Mouse (Mus musculus) erythroblast, embryonic 14.5 days (primary cell): ENCODE data around the gene Vav3. TPM values are rescaled to one million over a fixed set of nuclear protein-coding genes. Genes with fewer than 3 reads are reported as not detected.

Experiments used
- H3K27me3 ChIP-seq: 2 replicates; pipeline ENCODE4 v1.6.1; 2012; ENCODE audit warnings: inconsistent platforms; ENCODE audit not compliant: control insufficient read depth
- H3K36me3 ChIP-seq: 2 replicates; pipeline ENCODE4 v1.6.1; 2012; ENCODE audit warnings: mild to moderate bottlenecking, inconsistent platforms; ENCODE audit not compliant: control insufficient read depth
- H3K4me1 ChIP-seq: 2 replicates; pipeline ENCODE4 v1.6.1; 2012; ENCODE audit warnings: inconsistent platforms; ENCODE audit not compliant: control insufficient read depth
- H3K4me3 ChIP-seq: replicated peaks from 2 replicates; pipeline ENCODE3; 2012; ENCODE audit warnings: moderate library complexity, mild to moderate bottlenecking, inconsistent platforms
- H3K9me3 ChIP-seq: 2 replicates; pipeline ENCODE4 v1.6.1; 2012; ENCODE audit warnings: low read length, inconsistent platforms, mixed read lengths; ENCODE audit not compliant: control insufficient read depth
- GATA1 ChIP-seq: IDR thresholded peaks from 2 replicates; pipeline ENCODE4 v1.6.1; 2012; ENCODE audit warnings: low read length, inconsistent platforms, mixed read lengths
- TAL1 ChIP-seq: IDR thresholded peaks from 3 replicates; pipeline ENCODE4 v1.6.1; 2012; ENCODE audit warnings: low read length, inconsistent platforms, mixed read lengths
- polyA plus RNA-seq: library from polyadenylated mRNA; stranded (reverse); fragments of >175 nt; gene quantifications from 2 replicates; pipeline ENCODE4 v1.2.3, GENCODE M21; 2012

The Vav3 gene
- polyA plus RNA-seq, 1 experiment, result not detected

DNA sequence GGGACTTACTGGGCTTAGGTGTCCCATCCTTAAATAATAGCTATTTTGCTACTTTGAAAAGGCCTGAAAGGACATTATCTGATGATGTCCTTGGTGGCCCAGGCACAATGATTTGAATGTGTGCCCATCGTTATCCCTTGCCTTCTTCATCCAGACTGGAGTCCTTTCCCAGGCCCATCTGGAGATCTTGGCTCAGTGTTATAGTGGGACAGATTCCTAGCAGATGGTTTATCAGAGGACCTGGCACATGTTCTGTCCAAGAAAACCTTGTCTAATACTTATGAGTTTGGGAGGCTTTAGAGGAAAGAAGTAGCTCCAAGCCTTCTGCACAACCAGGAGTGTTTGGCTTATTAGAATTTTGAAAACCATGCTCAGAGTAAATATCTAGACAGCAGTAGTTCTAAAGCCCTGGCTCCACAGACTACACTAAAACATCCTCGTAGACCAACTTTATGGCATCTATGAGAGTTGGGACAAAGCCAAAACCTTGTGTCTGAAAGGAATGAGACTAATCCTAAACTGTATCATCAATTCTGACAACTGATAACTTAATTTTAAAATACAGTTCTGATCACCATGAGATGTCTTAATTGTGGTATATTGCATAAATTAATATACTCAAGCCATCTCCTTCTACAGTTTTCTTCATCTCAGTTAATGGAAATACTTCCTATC is 367.5 kb downstream of the Vav3 start:
- no peaks in the 10 kb centered on the region for H3K27me3 ChIP-seq
- H3K4me3 ChIP-seq, result no peak overlapping the region
- H3K4me1 ChIP-seq, result no peaks in the 10 kb centered on the region
- no peaks in the 10 kb centered on the region for H3K9me3 ChIP-seq
- TF ChIP-seq TAL1, result no peak
- H3K36me3 ChIP-seq, result no peaks in the 10 kb centered on the region

DNA sequence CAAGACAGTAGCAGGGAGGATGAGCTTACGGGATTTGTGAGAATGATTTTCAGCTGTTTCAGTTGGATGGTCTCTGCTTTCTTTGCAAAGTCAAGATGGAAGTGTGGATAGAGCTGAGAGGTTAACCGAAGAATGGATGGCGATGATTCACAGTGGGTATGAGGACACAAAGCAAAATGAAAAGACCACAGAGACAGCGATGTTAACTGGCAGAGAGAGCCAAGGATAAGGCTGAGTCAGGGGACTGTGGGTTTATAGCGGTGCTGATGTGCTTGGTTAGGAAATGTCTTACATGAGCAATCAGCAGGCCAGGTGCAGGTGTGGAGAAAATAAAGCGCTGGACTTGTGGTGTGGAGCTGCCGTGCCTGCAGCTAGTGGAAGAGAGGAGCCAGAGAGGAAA is 371.3 kb downstream of the Vav3 start:
- Histone ChIP-seq H3K9me3 (no peaks in the 10 kb centered on the region), H3K36me3 (no peaks in the 10 kb centered on the region), H3K4me1 (no peaks in the 10 kb centered on the region), H3K4me3 (no peak overlapping the region), H3K27me3 (no peaks in the 10 kb centered on the region)
- no peak for TF ChIP-seq GATA1
- TF ChIP-seq TAL1, result no peak

DNA sequence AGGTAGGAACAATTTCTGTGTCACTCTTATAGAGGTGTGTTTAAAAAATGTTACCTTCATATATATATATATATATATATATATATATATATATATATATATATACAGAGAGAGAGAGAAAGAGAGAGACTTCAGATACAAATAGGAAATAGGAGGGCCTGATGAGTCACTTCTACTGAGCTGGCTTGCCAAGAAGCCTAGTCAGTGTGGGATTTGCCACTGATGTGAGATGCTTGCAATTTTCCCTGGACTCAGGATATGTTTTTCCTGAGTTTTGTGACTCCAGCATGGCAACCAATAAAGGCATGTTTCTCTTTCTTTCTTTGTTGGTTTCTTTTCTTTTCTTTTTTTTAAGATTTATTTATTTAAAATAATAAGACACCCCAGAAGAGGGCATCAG is 374.0 kb downstream of the Vav3 start:
- Histone ChIP-seq H3K36me3 (no peaks in the 10 kb centered on the region), H3K9me3 (no peaks in the 10 kb centered on the region; the same call in 1 of the 2 replicates), H3K27me3 (no peaks in the 10 kb centered on the region), H3K4me3 (no peak overlapping the region), H3K4me1 (no peaks in the 10 kb centered on the region)
- TF ChIP-seq GATA1 (no peak), TAL1 (no peak)

DNA sequence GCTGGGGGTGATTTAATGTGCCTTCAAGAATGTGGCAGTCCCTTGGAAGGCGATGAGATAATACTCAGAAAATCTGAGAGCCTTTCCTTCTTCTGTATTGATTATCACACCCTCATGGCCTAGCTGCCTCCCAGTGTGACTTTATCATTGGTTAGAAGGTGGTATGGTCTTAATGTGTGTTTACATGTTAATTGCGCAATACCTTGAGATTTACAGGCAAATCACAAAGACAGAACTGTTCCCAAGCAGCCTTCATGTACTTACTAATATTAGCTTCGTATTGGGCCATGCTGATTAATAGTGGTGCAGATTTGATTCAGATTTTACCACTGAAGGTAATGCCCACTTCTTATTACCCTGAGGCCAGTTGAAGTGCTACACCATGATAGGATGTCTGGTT is 381.3 kb downstream of the Vav3 start:
- Histone ChIP-seq H3K9me3 (no peaks in the 10 kb centered on the region; the same call in 1 of the 2 replicates), H3K27me3 (no peaks in the 10 kb centered on the region), H3K4me3 (no peak overlapping the region), H3K4me1 (no peaks in the 10 kb centered on the region), H3K36me3 (no peaks in the 10 kb centered on the region)
- TF ChIP-seq TAL1, result no peak

DNA sequence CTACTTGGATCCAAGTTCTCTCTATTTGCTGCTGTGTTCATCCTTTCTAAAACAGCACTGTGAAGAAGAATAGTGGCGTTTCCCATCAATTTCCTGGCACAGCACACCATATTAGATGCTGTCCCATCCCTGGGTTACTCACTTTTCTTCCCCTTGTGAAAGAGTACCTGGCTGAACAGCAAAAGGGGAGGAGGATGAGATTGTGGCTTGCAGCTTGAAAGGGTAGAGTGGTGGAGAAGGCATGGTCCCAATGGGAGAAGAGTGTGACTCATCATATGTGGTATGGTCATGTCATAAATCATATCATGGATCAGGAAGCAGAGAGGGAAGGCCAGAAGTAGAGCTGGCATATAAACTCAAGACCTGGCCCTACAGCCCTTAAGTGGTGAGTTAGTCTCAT is 386.3 kb downstream of the Vav3 start:
- Histone ChIP-seq H3K9me3 (no peaks in the 10 kb centered on the region), H3K36me3 (no peaks in the 10 kb centered on the region), H3K4me3 (no peak overlapping the region), H3K4me1 (no peaks in the 10 kb centered on the region), H3K27me3 (no peaks in the 10 kb centered on the region)
- TF ChIP-seq TAL1 (no peak), GATA1 (no peak)

DNA sequence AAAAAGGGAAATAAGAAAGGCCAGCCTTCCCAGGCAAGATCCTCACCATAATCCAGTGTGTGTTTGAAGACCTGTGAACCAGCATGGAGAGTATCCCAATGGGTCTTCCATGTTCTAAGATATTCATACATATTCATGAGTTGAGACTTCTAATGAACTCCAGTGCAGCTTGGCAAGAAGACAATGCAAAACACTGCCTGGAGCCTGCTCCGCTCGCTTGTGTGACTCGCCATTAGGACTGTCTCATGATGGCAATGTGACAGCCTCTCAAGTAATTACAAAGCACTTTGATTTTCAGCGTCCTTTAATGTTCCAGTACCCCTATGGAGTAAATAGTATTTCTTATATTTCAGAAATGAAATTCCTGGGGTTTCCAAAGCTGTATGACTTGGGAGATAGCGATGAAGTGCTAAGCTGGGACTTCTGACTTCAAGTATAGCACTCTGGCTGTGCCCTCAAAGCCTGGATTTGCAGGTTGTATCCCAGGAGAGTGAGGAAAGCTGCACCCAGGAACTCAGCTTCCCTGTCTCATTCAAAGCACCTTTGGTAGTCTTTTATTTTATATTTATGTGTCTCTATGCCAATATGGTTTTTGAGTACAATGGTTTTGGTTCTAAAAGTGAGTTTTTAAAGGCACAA is 391.3 kb downstream of the Vav3 start:
- Histone ChIP-seq H3K4me3 (no peak overlapping the region), H3K36me3 (no peaks in the 10 kb centered on the region), H3K9me3 (peaks cover 2% of the 10 kb centered on the region; the same call in 1 of the 2 replicates), H3K4me1 (no peaks in the 10 kb centered on the region), H3K27me3 (no peaks in the 10 kb centered on the region)
- TF ChIP-seq TAL1, result no peak
- TF ChIP-seq GATA1, result no peak

DNA sequence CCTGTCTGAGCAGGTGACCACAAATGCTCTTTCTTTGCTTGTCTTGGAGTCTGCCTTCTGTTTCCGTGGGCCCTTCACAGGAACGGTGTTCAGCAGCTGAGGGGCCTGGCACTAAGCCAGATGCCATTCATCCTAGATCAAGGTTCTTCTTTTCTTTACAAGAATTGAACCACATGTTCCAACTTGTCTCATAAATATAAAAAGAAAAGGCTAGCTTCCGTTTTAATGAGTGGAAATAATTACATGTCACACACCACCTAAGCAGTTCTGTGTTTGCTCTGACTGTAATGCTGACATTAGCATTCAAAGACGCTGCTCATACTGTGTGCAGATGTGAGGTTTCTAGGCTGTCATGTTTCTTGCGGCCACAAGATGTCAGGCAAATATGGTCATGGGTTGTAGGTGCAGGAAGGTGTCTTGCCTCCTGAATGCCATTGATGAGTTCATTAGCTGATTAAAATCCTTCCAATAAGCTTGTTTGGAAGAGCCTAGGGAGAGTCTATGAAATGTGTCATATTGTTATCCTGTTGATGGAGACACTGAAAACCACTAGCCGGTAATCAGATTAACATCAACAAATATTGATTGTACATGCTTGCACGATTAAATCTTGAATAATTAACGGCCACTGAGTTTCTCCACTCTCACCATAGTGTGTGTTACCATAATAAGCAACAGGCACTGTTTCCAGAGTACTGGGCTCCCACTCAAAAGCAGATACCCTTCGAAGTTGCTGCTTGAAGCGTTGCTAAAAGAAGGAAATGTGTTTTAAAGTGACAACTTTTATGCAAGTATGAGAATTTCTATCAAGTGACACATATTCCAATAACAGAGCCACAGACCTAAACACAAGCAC is 392.1 kb downstream of the Vav3 start:
- H3K36me3 ChIP-seq, result no peaks in the 10 kb centered on the region
- no peaks in the 10 kb centered on the region for H3K27me3 ChIP-seq
- no peak overlapping the region for H3K4me3 ChIP-seq
- peaks cover 2% of the 10 kb centered on the region; the same call in 1 of the 2 replicates for H3K9me3 ChIP-seq
- no peak for TF ChIP-seq TAL1
- TF ChIP-seq GATA1, result no peak
- no peaks in the 10 kb centered on the region for H3K4me1 ChIP-seq

Other genes starting within 250 kb of the Vav3 start
- gene Slc25a24, start 217.5 kb upstream of the Vav3 start, polyA plus RNA-seq, result 0.03 and 0.05 TPM in 2 replicates